Mouse (Mus musculus) adrenal gland, adult 8-10 months (tissue): ENCODE results near the gene Nsun2. TPM values are rescaled to one million over a fixed set of nuclear protein-coding genes. Genes with fewer than 3 reads are reported as not detected.
"Not testable (repeated sequence)": the region's sequence is repeated elsewhere in the genome, so short reads cannot be mapped to it uniquely, and the experiment has no call there.

Experiments used
- DNase-seq: peaks from one replicate; pipeline ENCODE4 v3.0.0; 2022
- total RNA-seq, 4 experiments: library from RNA; stranded (reverse); gene quantifications; 2 replicates each; pipeline ENCODE4 v1.2.4; 2022

Gene Nsun2
- total RNA-seq, 4 experiments from 2014 or later = 82.8 to 94.0 (median 84.4) TPM

GRCm38 (mm10) chr13:69555045-69555444 is 21.5 kb downstream of the Nsun2 start:
- no peak for DNase-seq

DNA sequence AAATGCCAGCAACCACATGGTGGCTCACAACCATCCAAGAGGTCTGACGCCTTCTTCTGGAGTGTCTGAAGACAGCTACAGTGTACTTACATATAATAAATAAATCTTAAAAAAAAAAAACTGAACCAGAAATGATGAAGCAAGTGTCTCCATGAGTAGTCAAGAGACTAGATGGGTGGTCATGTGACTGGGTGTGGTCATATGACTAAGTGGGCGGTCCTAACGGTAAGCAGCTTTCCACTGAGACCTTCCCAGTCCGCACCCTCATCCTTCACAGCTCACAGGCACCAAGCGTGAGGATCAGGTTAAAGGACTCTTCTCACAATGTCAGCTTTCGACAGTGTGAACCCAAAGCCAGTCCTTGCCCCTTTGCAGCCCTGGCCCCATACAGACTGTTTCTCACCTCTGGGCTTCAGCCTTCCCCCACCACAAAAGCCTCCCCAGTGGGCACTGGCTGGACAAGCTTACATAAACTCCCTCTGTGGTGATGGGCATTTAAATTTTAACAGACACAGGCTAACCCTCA is 22.5 kb downstream of the Nsun2 start:
- DNase-seq = no peak

- no peak for DNase-seq
Observed at GRCm38 (mm10) chr13:69556728-69557127, 23.2 kb downstream of the Nsun2 start.

DNA sequence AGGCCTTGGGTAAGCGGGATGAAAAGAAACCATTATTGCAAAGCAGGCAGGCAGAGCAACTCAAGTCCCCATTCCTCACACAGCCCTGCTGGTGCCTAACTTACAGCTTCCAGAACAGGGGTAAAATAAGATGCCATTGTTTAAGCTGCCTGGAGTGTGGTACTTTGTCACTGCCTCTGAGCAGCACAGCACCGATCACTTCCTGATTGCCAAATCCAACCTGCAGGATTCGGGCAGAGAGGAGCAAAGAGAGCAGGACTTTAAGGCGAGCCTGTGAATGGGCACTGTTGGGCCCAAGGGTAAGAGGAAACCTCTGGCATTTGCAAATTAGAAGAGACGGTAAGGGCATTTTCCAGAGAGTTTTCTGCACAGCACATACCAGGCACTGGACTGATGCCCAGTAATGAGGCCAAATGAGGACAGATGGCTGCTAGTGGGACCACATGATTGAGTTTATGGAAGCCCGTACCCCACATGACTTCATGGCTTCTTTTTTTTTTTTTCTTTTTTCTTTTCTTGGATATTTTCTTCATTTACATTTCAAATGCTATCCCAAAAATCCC is 24.6 kb downstream of the Nsun2 start:
- no peak for DNase-seq

GRCm38 (mm10) chr13:69559291-69559961 is 25.9 kb downstream of the Nsun2 start:
- DNase-seq = no peak

- no peak for DNase-seq
Observed at GRCm38 (mm10) chr13:69562004-69562403, 28.5 kb downstream of the Nsun2 start.

DNA sequence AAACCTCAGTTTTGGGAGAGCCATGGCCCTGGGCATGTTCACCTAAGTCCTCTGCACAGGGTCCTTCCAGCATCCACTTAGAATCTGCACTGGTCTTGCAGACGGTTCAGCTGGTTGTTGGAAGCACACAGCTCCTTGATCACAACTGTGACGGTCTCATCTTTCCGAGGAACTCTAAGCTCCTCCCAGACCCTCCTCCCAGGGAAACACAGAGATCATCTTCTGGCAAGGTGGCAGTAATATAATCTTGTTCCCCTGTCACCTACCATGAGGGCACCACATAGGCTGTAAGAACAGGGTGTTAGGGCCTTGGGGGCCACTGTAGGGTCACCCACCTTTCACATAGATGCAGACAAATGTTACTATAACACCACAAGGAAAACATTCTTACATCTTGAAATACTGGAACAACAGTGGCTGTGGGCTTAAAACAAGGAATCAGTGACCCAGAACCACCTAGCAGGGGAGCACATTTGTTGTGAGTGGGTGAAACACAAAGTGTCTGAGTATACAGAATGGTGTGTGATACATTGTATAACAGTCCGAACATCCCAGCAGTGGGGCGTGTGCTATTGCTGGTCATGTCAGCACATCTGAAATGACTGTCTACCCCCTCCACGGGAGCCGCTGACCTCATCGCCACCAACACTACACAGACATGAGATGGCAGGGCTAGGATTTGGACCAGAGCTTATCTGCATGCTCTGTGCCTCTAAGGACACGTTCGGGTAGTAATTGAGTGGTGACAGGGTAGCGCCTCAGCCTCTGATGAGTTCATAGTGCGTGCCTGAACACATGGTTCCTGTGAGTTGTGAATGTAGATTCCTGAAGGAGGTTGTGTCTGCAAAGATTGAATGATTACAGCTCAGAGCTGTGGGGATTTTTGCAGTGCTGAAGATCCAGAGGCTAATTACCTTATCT is 29.4 kb downstream of the Nsun2 start:
- DNase-seq = no peak

GRCm38 (mm10) chr13:69563905-69564304 is 30.4 kb downstream of the Nsun2 start:
- DNase-seq = no peak

DNA sequence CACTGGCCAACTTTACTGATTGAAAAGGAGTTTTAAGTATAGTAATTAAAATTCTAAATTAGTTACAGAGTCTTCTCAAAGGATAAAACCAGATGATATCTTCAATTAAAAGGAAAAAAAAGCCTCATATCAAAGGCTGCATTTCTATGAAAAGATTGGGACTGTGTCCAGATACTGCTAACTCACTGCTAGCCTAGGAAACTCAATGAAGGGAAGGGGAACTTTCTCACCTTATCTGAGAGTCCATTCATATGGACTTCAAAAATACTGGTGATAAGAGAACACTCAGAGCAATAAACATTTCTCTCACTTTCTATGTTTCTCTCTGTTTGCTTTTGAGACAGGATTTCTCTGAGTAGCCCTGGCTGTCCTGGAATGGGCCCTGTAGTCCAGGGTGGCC is 31.0 kb downstream of the Nsun2 start:
- DNase-seq = no peak

DNA sequence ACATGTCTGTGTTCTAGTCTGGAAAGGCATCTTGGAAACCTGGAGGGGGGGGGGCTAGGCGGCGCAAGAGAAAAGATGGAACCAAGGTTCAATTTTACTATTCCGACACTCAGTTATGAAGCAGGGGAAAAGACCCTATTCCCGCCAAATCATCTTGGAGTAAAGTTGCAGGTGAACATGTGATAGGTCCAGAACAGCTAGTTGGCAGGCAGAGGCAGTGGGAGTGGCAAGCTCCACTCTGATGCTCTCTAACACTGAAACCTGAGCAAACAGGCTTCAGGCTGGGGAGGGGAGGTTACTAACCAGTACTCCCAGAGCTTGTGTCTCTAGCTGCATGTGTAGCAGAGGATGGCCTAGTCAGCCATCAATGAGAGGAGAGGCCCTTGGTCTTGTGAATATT is 31.9 kb downstream of the Nsun2 start:
- not testable (repeated sequence) for DNase-seq

GRCm38 (mm10) chr13:69569201-69569600 is 35.7 kb downstream of the Nsun2 start:
- DNase-seq = no peak

- DNase-seq = no peak
Observed at GRCm38 (mm10) chr13:69572594-69572993, 39.0 kb downstream of the Nsun2 start.

- DNase-seq = no peak
Observed at GRCm38 (mm10) chr13:69576676-69577075, 43.1 kb downstream of the Nsun2 start.

DNA sequence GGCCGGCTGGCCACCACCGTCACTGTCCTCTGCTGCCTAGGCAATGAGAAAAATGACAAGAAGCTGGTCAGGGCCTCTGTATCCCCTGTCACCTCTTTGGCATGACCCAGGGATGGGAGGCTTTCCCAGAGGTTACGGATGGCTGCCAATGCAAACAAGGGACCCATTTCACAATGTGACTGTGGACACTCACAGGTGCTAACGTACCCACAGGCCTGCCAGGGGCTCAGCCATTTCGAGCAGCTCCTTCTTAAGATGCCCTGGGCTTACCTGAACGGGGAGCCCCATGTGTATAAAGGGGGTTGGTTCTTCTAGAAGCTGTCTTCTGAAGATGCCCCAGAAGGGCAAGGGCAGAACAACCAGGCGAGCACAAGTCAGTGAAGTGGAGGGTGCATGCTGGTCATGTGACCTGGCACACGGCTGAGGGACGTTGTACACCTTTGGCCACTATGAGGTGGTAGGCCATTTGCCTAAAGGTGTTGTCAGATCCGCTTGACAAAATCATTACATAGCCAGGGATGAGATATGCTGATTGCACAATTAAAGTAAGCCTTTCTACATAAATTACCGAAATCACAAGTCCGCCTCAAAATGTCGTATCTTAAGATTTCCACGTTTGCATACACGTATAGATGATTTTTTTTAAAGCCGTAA is 43.8 kb downstream of the Nsun2 start:
- DNase-seq = no peak

DNA sequence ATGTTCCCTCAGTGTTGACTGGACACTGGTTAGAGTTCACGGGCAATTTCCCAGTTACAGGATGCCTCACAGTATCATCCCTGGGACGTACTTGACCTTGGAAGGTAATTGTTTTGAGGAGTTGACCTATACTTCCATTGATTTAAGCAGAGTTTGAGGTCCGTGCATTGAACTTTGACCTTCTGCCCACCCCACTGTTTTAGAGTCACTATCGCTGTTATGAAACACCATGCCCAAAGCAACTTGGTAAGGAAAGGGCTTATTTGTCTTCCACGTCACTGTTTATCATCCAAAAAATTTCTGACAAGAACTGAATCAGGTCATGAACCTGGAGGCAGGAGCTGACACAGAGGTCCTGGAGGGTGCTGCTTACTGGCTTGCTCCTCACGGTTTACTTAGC is 48.9 kb downstream of the Nsun2 start:
- DNase-seq = no peak

GRCm38 (mm10) chr13:69583591-69583990 is 50.0 kb downstream of the Nsun2 start:
- DNase-seq = no peak

- no peak for DNase-seq
Observed at GRCm38 (mm10) chr13:69585828-69586227, 52.3 kb downstream of the Nsun2 start.

DNA sequence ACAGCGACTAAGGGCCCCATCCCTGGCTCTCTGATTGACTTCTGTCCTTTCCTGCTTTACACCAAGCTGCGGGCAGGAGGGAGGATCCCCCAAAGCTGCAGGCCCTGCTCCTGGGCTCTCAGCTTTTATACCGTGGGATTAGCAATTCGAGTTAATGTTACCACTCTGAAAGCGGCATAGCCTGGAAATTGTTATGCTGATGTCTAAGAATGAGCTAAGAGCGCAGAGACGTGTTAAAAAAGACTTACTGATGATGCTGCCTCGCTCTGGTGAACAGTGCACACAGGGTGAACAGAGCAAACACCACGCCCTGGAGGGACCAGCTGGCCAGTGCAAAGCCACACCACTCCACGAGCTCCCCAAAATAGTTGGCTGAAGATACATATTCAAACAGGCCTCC is 52.8 kb downstream of the Nsun2 start:
- DNase-seq = no peak

GRCm38 (mm10) chr13:69587849-69588248 is 54.3 kb downstream of the Nsun2 start:
- DNase-seq = no peak

DNA sequence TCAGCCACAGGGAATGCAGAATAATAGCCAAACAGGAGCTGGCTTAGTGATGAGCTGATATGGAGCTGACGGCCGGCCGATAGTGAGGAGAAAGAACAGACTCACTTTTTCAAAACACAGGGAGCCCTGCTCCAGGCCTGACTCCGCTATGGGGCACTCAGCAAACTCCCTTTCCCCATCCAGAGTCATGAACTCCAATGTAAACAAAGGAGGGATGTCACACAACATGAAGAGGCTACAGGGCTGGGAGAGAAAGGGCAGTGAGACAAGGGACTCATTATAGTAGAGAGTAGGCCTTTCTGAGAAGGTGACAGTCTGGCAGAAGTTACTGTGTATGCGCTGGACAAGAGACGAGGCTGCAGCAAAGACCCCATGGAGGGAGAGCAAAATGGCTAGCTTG is 54.7 kb downstream of the Nsun2 start:
- DNase-seq = no peak

DNA sequence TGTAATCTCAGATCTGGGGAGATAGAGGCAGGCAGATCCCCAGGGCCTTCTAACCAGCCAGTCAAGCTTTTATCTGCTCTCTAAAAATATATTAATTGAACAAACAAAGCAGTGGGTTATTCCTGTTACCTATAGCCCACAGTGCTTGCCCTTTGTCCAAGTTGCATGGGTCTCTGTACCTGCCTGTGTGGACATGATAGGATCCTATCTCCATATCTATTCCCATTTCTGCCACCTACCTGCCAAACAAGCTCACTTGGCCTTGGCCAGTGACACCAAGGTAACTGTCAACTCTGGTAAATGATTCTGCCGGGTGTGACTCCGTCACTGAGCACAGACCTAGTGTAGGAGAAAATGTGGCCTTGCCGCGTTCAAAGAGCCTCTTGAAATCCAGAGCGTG is 57.8 kb downstream of the Nsun2 start:
- no peak for DNase-seq

GRCm38 (mm10) chr13:69592226-69592625 is 58.7 kb downstream of the Nsun2 start:
- no peak for DNase-seq

DNA sequence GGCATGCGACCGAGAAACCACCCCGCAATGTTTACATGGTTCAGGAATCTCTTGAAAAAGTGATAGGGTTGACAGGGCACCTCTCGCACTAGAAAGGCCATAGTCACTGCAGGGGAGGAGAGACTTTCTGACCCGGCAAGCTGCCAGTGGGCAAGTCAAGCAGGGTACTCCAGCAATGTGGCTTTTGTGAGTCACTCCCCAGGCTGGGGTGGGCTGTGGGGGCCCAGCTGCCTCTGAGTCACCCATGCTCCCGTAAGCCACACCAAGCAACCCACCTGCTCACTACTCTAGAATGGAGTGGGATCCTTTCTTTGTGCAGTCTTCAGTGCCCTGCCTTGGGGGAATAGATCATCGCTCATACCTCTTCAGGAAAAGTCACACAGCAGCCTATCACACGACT is 59.9 kb downstream of the Nsun2 start:
- no peak for DNase-seq
